Comparison of ENCODE assay signal across 24 mouse cellular contexts in genomic region chr9:66294227-66294626, GRCm38 (mm10). TPM values are rescaled to one million over a fixed set of nuclear protein-coding genes. Genes with fewer than 3 reads are reported as not detected.
A peak's percentile ranks its signal among the peaks of the same experiment; 100 is the strongest.
DNase-seq lines count a peak whose midpoint lies in the region; ATAC-seq lines count a peak whose summit lies in the region.
"Had no signal": no experiment of that assay in that cellular context is flagged by ENCODE, and none has a peak within 500 bp of the region (broad histone marks: within the 10 kb centered on the region; RNA-seq: fewer than 3 reads in every experiment).

No protein-coding gene starts in this region.

- peak overlapping the region; percentile 76 for H3K27ac ChIP-seq in heart, embryonic 13.5 days (replicated peaks)
- H3K27ac ChIP-seq in liver, embryonic 12.5 days, result no peak overlapping the region
- no peak overlapping the region for H3K27ac ChIP-seq in liver, embryonic 11.5 days (ENCODE audit: low read depth, low read length)
- H3K27ac ChIP-seq: hindbrain, postnatal 0 days; kidney, postnatal 0 days; liver, embryonic 14.5 days had no signal

- peaks cover 31% of the 10 kb centered on the region for H3K4me1 ChIP-seq in heart, embryonic 13.5 days
- peaks cover 23% of the 10 kb centered on the region for H3K4me1 ChIP-seq in liver, embryonic 12.5 days
- peaks cover 10% of the 10 kb centered on the region for H3K4me1 ChIP-seq in liver, embryonic 11.5 days (replicated peaks; ENCODE audit: control insufficient read depth, insufficient read depth, low read length)

- no peak overlapping the region for H3K4me3 ChIP-seq in heart, embryonic 13.5 days
- no peak overlapping the region for H3K4me3 ChIP-seq in liver, embryonic 12.5 days
- no peak overlapping the region for H3K4me3 ChIP-seq in liver, embryonic 11.5 days (ENCODE audit: low read depth, low read length)
- H3K4me3 ChIP-seq: embryonic facial prominence, embryonic 12.5 days; hindbrain, embryonic 12.5 days; limb, embryonic 13.5 days; midbrain, embryonic 12.5 days had no signal

- 87% methylated on average over 1 of the region's 1 CpGs for WGBS in heart, embryonic 13.5 days
- 90% methylated on average over 1 of the region's 1 CpGs for WGBS in liver, embryonic 12.5 days (ENCODE audit: insufficient replicate concordance)
- 76% methylated on average over 1 of the region's 1 CpGs for WGBS in liver, embryonic 11.5 days

- peaks cover 6% of the 10 kb centered on the region for H3K9me3 ChIP-seq in heart, embryonic 13.5 days
- H3K9me3 ChIP-seq in liver, embryonic 12.5 days (replicated peaks), result no peaks in the 10 kb centered on the region
- H3K9me3 ChIP-seq in liver, embryonic 11.5 days (ENCODE audit: control insufficient read depth, low read length), result no peaks in the 10 kb centered on the region
- H3K9me3 ChIP-seq: embryonic facial prominence, embryonic 12.5 days; hindbrain, embryonic 12.5 days; midbrain, embryonic 12.5 days had no signal

- no peak overlapping the region for H3K9ac ChIP-seq in heart, embryonic 13.5 days
- no peak overlapping the region for H3K9ac ChIP-seq in liver, embryonic 12.5 days
- no peak overlapping the region for H3K9ac ChIP-seq in liver, embryonic 11.5 days (ENCODE audit: low read depth, low read length)
- H3K9ac ChIP-seq: embryonic facial prominence, embryonic 12.5 days; hindbrain, embryonic 12.5 days; limb, embryonic 13.5 days; liver, embryonic 14.5 days; lung, embryonic 14.5 days; midbrain, embryonic 12.5 days had no signal

- intact Hi-C loops in heart, postnatal 36 days (cut with DNase I), result no loop called here
- intact Hi-C loops in gastrocnemius, postnatal 14 days (cut with DNase I; ENCODE audit: low total_unique reads), result loop anchor here (10.0 kb wide), 1 partner anchor 51 kb away; no protein-coding TSS in a partner anchor

- H3K27me3 ChIP-seq in heart, embryonic 13.5 days (replicated peaks), result no peaks in the 10 kb centered on the region
- no peaks in the 10 kb centered on the region for H3K27me3 ChIP-seq in liver, embryonic 12.5 days (replicated peaks)
- H3K27me3 ChIP-seq in liver, embryonic 11.5 days (replicated peaks; ENCODE audit: control insufficient read depth, insufficient read depth, low read length), result no peaks in the 10 kb centered on the region
- H3K27me3 ChIP-seq: embryonic facial prominence, embryonic 12.5 days; hindbrain, embryonic 12.5 days; limb, embryonic 13.5 days; midbrain, embryonic 12.5 days had no signal

- no peak for ATAC-seq in heart, embryonic 13.5 days (ENCODE audit: extremely low read depth, insufficient number of reproducible peaks, low FRiP score, low TSS enrichment)
- no peak for ATAC-seq in liver, embryonic 12.5 days
- ATAC-seq in liver, embryonic 11.5 days (replicated peaks; ENCODE audit: low FRiP score), result no peak
- ATAC-seq: forebrain, embryonic 14.5 days; hindbrain, postnatal 0 days had no signal

- peak overlapping the region; percentile 33; the same call in 1 of the 2 replicates for H3K4me2 ChIP-seq in heart, embryonic 13.5 days
- H3K4me2 ChIP-seq in liver, embryonic 12.5 days, result 0 out of 2 replicates have a peak overlapping the region, but pooled peaks have one; percentile 26
- H3K4me2 ChIP-seq in liver, embryonic 11.5 days, result no peak overlapping the region
- H3K4me2 ChIP-seq: embryonic facial prominence, embryonic 12.5 days; hindbrain, embryonic 12.5 days; limb, embryonic 13.5 days; lung, embryonic 14.5 days had no signal

- DNase-seq in heart, postnatal 36 days, result no peak
- DNase-seq in liver, embryonic 11.5 days (ENCODE audit: low spot score), result no peak
- DNase-seq in MEL-GATA-1-ER (ENCODE audit: extremely low read depth, low read depth), result peak; percentile 65
- peak; percentile 51 for DNase-seq in R1 (ENCODE audit: low read depth, low spot score)
- no peak for DNase-seq in gastrocnemius, postnatal 14 days
- DNase-seq in right cerebral cortex, postnatal 14 days, result no peak
- DNase-seq: B cell, adult 2 months; cerebellum, adult 11 months; cerebellum, adult 9-11 months; gastrocnemius, postnatal 36 days; kidney, adult 8-10 months; kidney, postnatal 4 days; lung, postnatal 14 days had no signal

- H3K36me3 ChIP-seq in heart, embryonic 13.5 days, result no peaks in the 10 kb centered on the region
- H3K36me3 ChIP-seq in liver, embryonic 12.5 days, result no peaks in the 10 kb centered on the region
- no peaks in the 10 kb centered on the region for H3K36me3 ChIP-seq in liver, embryonic 11.5 days (ENCODE audit: control insufficient read depth, insufficient read depth, low read length)
- H3K36me3 ChIP-seq: embryonic facial prominence, embryonic 12.5 days; hindbrain, embryonic 12.5 days; limb, embryonic 13.5 days; midbrain, embryonic 12.5 days had no signal

RNA-seq across cellular contexts. Expression of gene Herc1, which starts 56.0 kb away (rescaled TPM):
- polyA plus RNA-seq in heart, embryonic 13.5 days (2015; fragmentation: Nextera tagmentation; extraction: Ambion mirVana), result 16.7 and 17.4 TPM in 2 replicates
- total RNA-seq in heart, postnatal 36 days (2021), result 10 to 100 TPM; 36.8 to 40.2 TPM
- 35.8 and 37.9 TPM in 2 replicates for polyA plus RNA-seq in liver, embryonic 12.5 days (2016; fragmentation: Nextera tagmentation; extraction: Ambion mirVana)
- 30.4 and 31.0 TPM in 2 replicates for polyA plus RNA-seq in liver, embryonic 11.5 days (2014; fragmentation: Nextera tagmentation; extraction: Ambion mirVana)
- 10 to 100 TPM; 32.5 to 35.1 TPM for total RNA-seq in gastrocnemius, postnatal 14 days (2021)

Comparison
In these comparisons a context has a peak if more than half of its experiments do, and no peak if none do; other contexts are left out.
1. DNase-seq: peak in MEL-GATA-1-ER (single experiment) and R1 (single experiment); none in heart, postnatal 36 days (0 of 2), liver, embryonic 11.5 days (single experiment), gastrocnemius, postnatal 14 days (single experiment) and right cerebral cortex, postnatal 14 days (single experiment).